Mouse (Mus musculus): ENCODE measurements around the gene Aimp2. TPM values are rescaled to one million over a fixed set of nuclear protein-coding genes. Genes with fewer than 3 reads are reported as not detected.

The Aimp2 gene
- total RNA-seq, 2 experiments from 2014 or later, result 30.0 to 32.6 TPM

GRCm38 (mm10) chr5:143897635-143898330 lies 11.9 kb downstream of the Aimp2 start, which contains the start of gene Ankrd61:
Gene Ankrd61 (minus strand): TSS chr5:143897685.
- no peak for DNase-seq (ENCODE audit: extremely low spot score in 1 of 2, low spot score in 2 of 2)
- H3K27ac ChIP-seq, result no peak within 1 kb of the TSS
- intact Hi-C loops (cut with DNase I), result no loop called here
- TF ChIP-seq CTCF (IDR thresholded peaks at IDR 0.05), result no peak
- no peak within 1 kb of the TSS for H3K4me3 ChIP-seq

DNA sequence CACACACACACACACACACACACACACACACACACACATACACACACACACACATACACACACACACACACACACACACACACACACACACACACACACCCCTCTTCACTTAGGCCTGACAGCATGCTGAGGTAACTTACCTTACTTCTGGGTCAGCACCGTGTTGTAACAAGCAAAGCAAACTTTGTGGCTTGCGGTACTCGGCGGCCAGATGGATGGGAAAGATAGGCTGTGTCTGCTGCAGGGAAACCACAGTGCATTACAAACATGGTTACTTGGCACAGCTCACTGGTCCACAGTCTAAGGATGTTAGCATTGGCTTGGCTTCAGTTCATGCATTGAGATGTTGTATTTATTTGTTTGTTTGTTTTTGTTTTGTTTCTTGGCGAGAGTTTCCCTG lies 16.3 kb downstream of the Aimp2 start:
- intact Hi-C loops (cut with DNase I), result no loop called here
- no peak for TF ChIP-seq CTCF (IDR thresholded peaks at IDR 0.05)
- DNase-seq (ENCODE audit: extremely low spot score in 1 of 2, low spot score in 2 of 2), result no peak
- H3K27ac ChIP-seq, result no peak overlapping the region
- H3K4me3 ChIP-seq, result no peak overlapping the region

- no peak for DNase-seq (ENCODE audit: extremely low spot score in 1 of 2, low spot score in 2 of 2)
- intact Hi-C loops (cut with DNase I), result no loop called here
- TF ChIP-seq CTCF (IDR thresholded peaks at IDR 0.05), result peak; percentile 44
- Histone ChIP-seq H3K4me3 (no peak overlapping the region), H3K27ac (no peak overlapping the region)
These were observed 17.3 kb downstream of the Aimp2 start for GRCm38 (mm10) chr5:143892255-143892886.

GRCm38 (mm10) chr5:143890741-143891140 lies 18.9 kb downstream of the Aimp2 start:
- H3K27ac ChIP-seq, result no peak overlapping the region
- no peak for DNase-seq (ENCODE audit: extremely low spot score in 1 of 2, low spot score in 2 of 2)
- intact Hi-C loops (cut with DNase I), result no loop called here
- no peak overlapping the region for H3K4me3 ChIP-seq
- TF ChIP-seq CTCF (IDR thresholded peaks at IDR 0.05), result no peak

GRCm38 (mm10) chr5:143885274-143885673 lies 24.4 kb downstream of the Aimp2 start:
- no peak overlapping the region for H3K4me3 ChIP-seq
- H3K27ac ChIP-seq, result no peak overlapping the region
- TF ChIP-seq CTCF (IDR thresholded peaks at IDR 0.05), result no peak
- DNase-seq (ENCODE audit: extremely low spot score in 1 of 2, low spot score in 2 of 2), result no peak
- intact Hi-C loops (cut with DNase I), result no loop called here

GRCm38 (mm10) chr5:143874571-143874970 lies 35.1 kb downstream of the Aimp2 start:
- TF ChIP-seq CTCF (IDR thresholded peaks at IDR 0.05), result no peak
- intact Hi-C loops (cut with DNase I), result no loop called here
- no peak for DNase-seq (ENCODE audit: extremely low spot score in 1 of 2, low spot score in 2 of 2)
- Histone ChIP-seq H3K27ac (no peak overlapping the region), H3K4me3 (no peak overlapping the region)

- no peak for DNase-seq (ENCODE audit: extremely low spot score in 1 of 2, low spot score in 2 of 2)
These were observed 38.0 kb downstream of the Aimp2 start for GRCm38 (mm10) chr5:143871547-143872169.

More at GRCm38 (mm10) chr5:143871547-143872169, 38.0 kb downstream of the Aimp2 start:
- TF ChIP-seq CTCF (IDR thresholded peaks at IDR 0.05), result no peak
- Histone ChIP-seq H3K4me3 (no peak overlapping the region), H3K27ac (no peak overlapping the region)
- intact Hi-C loops (cut with DNase I), result no loop called here

Other genes with a start within 250 kb of the Aimp2 start
- 10 to 100 TPM; 25.2 to 25.4 TPM for gene Usp42, start 177.6 kb downstream of the Aimp2 start, total RNA-seq (2021)
- 10 to 100 TPM; 43.6 to 48.3 TPM for gene Eif2ak1, start 92.1 kb downstream of the Aimp2 start, total RNA-seq (2021)
- gene Ankrd61, start 12.2 kb downstream of the Aimp2 start, total RNA-seq (2021), result not detected
- gene Pms2, start 117 bp upstream of the Aimp2 start, total RNA-seq (2021), result 10 to 100 TPM; 17.0 to 19.2 TPM
- gene Gm42421, start 18.3 kb upstream of the Aimp2 start, total RNA-seq (2021), result 1 to 10 TPM in 1 of 2 experiments, not detected in 1; 2.9 TPM
- gene Rsph10b, start 23.2 kb upstream of the Aimp2 start, total RNA-seq (2021), result 1 to 10 TPM; 4.0 to 6.0 TPM
- 10 to 100 TPM; 40.9 to 43.0 TPM for gene Ccz1, start 105.0 kb upstream of the Aimp2 start, total RNA-seq (2021)
- gene Ocm, start 116.8 kb upstream of the Aimp2 start, total RNA-seq (2021), result 1 to 10 TPM; 1.1 to 2.2 TPM
- gene Lmtk2, start 190.6 kb upstream of the Aimp2 start, total RNA-seq (2021), result 100 to 1,000 TPM; 171 to 173 TPM

Measured in left cerebral cortex, adult 2 months (tissue).